Mouse (Mus musculus) embryonic facial prominence, embryonic 15.5 days (tissue): ENCODE results near the gene Hdac7. TPM values are rescaled to one million over a fixed set of nuclear protein-coding genes. Genes with fewer than 3 reads are reported as not detected.

ENCODE experiments used
- ATAC-seq: fragments of 200-750 bp; cut with Nextera tagmentation; 2 replicates; pipeline ENCODE4 v1.8.0; 2017; ENCODE audit warnings: low read depth, moderate TSS enrichment; ENCODE audit not compliant: insufficient number of reproducible peaks, low FRiP score, low TSS enrichment
- H3K27ac ChIP-seq: fragments of 300-500 bp; sonication (generic); replicated peaks from 2 replicates; pipeline ENCODE4 v1.5.1; 2015; ENCODE audit warnings: mild to moderate bottlenecking, inconsistent platforms
- H3K27me3 ChIP-seq: fragments of 300-500 bp; sonication (generic); 2 replicates; pipeline ENCODE4 v1.6.1; 2015; ENCODE audit warnings: inconsistent platforms
- H3K36me3 ChIP-seq: fragments of 300-500 bp; sonication (generic); 2 replicates; pipeline ENCODE4 v1.6.1; 2015; ENCODE audit warnings: mild to moderate bottlenecking, inconsistent platforms
- H3K4me1 ChIP-seq: fragments of 300-500 bp; sonication (generic); 2 replicates; pipeline ENCODE4 v1.6.1; 2015; ENCODE audit warnings: inconsistent platforms
- H3K4me2 ChIP-seq: fragments of 300-500 bp; sonication (generic); replicated peaks from 2 replicates; pipeline ENCODE4 v1.6.1; 2015; ENCODE audit warnings: mild to moderate bottlenecking, inconsistent platforms
- H3K4me3 ChIP-seq: fragments of 300-500 bp; sonication (generic); replicated peaks from 2 replicates; pipeline ENCODE4 v1.5.1; 2015; ENCODE audit warnings: mild to moderate bottlenecking, inconsistent platforms
- H3K9ac ChIP-seq: fragments of 300-500 bp; sonication (generic); 2 replicates; pipeline ENCODE4 v1.6.1; 2015; ENCODE audit warnings: inconsistent platforms
- H3K9me3 ChIP-seq: fragments of 300-500 bp; sonication (generic); replicated peaks from 2 replicates; pipeline ENCODE4 v1.6.1; 2016; ENCODE audit warnings: inconsistent platforms
- WGBS: fragments of 180-500 bp; shearing (Covaris S2); methylation state at CpG from one replicate; pipeline ENCODE4 v1.1.7; 2015; 5-methylcytosine and 5-hydroxymethylcytosine counted together
- polyA plus RNA-seq: library from polyadenylated mRNA; unstranded; fragments of >200 nt; fragmentation: Nextera tagmentation; extraction: Ambion mirVana; gene quantifications from 2 replicates; pipeline ENCODE4 v1.2.1, GENCODE M21; 2015

The Hdac7 gene
- polyA plus RNA-seq, 1 experiment from 2014 or later = 37.9 TPM

- H3K36me3 ChIP-seq = no peaks in the 10 kb centered on the region
- H3K9me3 ChIP-seq = no peaks in the 10 kb centered on the region
- 11% methylated on average over 8 of the region's 8 CpGs for WGBS
- no peak for ATAC-seq
- no peak overlapping the region for H3K4me3 ChIP-seq
- H3K27ac ChIP-seq = no peak overlapping the region
- no peak overlapping the region for H3K4me2 ChIP-seq
- H3K9ac ChIP-seq = no peak overlapping the region
- H3K4me1 ChIP-seq = peaks cover 59% of the 10 kb centered on the region
- H3K27me3 ChIP-seq = no peaks in the 10 kb centered on the region
These were observed 67.8 kb downstream of the Hdac7 start for GRCm38 (mm10) chr15:97776514-97776913.

- Histone ChIP-seq H3K36me3 (no peaks in the 10 kb centered on the region), H3K27me3 (no peaks in the 10 kb centered on the region), H3K4me3 (no peak overlapping the region), H3K4me1 (peaks cover 35% of the 10 kb centered on the region), H3K27ac (peak overlapping the region; percentile 48), H3K4me2 (no peak overlapping the region), H3K9ac (no peak overlapping the region), H3K9me3 (no peaks in the 10 kb centered on the region)
- no peak for ATAC-seq
- WGBS = 63% methylated on average over 5 of the region's 5 CpGs
These were observed 70.3 kb downstream of the Hdac7 start for GRCm38 (mm10) chr15:97773961-97774370.

GRCm38 (mm10) chr15:97773108-97773507 lies 71.2 kb downstream of the Hdac7 start:
- H3K4me2 ChIP-seq = no peak overlapping the region; the same call in 1 of the 2 replicates
- no peak overlapping the region for H3K9ac ChIP-seq
- peaks cover 37% of the 10 kb centered on the region for H3K4me1 ChIP-seq
- H3K27me3 ChIP-seq = no peaks in the 10 kb centered on the region
- peak overlapping the region; percentile 68 for H3K27ac ChIP-seq
- WGBS = 26% methylated on average over 5 of the region's 5 CpGs
- no peak overlapping the region for H3K4me3 ChIP-seq
- ATAC-seq = peak; percentile 32; the same call in 1 of the 2 replicates
- H3K36me3 ChIP-seq = no peaks in the 10 kb centered on the region
- H3K9me3 ChIP-seq = no peaks in the 10 kb centered on the region

- no peaks in the 10 kb centered on the region for H3K9me3 ChIP-seq
- no peak overlapping the region for H3K27ac ChIP-seq
These were observed 74.0 kb downstream of the Hdac7 start for GRCm38 (mm10) chr15:97770280-97770679.

GRCm38 (mm10) chr15:97768192-97768591 lies 76.1 kb downstream of the Hdac7 start:
- Histone ChIP-seq H3K36me3 (no peaks in the 10 kb centered on the region), H3K4me2 (peak overlapping the region; percentile 87), H3K27me3 (peaks cover 23% of the 10 kb centered on the region), H3K4me1 (peaks cover 63% of the 10 kb centered on the region), H3K4me3 (peak overlapping the region; percentile 50), H3K27ac (peak overlapping the region; percentile 73), H3K9ac (peak overlapping the region; percentile 39), H3K9me3 (no peaks in the 10 kb centered on the region)
- WGBS = 1% methylated on average over 18 of the region's 18 CpGs
- ATAC-seq = peak; percentile 18; the same call in 1 of the 2 replicates

More at GRCm38 (mm10) chr15:97770280-97770679, 74.0 kb downstream of the Hdac7 start:
- H3K27me3 ChIP-seq = peaks cover 20% of the 10 kb centered on the region
- no peak overlapping the region for H3K4me3 ChIP-seq
- H3K9ac ChIP-seq = no peak overlapping the region
- peaks cover 57% of the 10 kb centered on the region for H3K4me1 ChIP-seq
- 81% methylated on average over 8 of the region's 8 CpGs for WGBS
- no peak overlapping the region for H3K4me2 ChIP-seq
- ATAC-seq = no peak
- H3K36me3 ChIP-seq = no peaks in the 10 kb centered on the region

GRCm38 (mm10) chr15:97767280-97768186 lies 76.8 kb downstream of the Hdac7 start, which contains the start of gene Rapgef3:
Gene Rapgef3, minus strand, starts transcription at chr15:97767972.
- ATAC-seq = peak; percentile 87
- H3K4me3 ChIP-seq = peak within 1 kb of the TSS; percentile 50
- WGBS = under 1% methylated on average over 43 of the region's 44 CpGs

GRCm38 (mm10) chr15:97766594-97767279 lies 77.6 kb downstream of the Hdac7 start:
- ATAC-seq = no peak
- Histone ChIP-seq H3K9me3 (no peaks in the 10 kb centered on the region), H3K4me1 (peaks cover 58% of the 10 kb centered on the region), H3K4me3 (peak overlapping the region; percentile 50), H3K36me3 (no peaks in the 10 kb centered on the region), H3K9ac (no peak overlapping the region), H3K27me3 (peaks cover 23% of the 10 kb centered on the region), H3K4me2 (peak overlapping the region; percentile 87), H3K27ac (0 out of 2 replicates have a peak overlapping the region, but pooled peaks have one; percentile 73)
- WGBS = 10% methylated on average over 23 of the region's 23 CpGs

More at GRCm38 (mm10) chr15:97767280-97768186, 76.8 kb downstream of the Hdac7 start, which contains the start of gene Rapgef3:
- Histone ChIP-seq H3K27ac (peak within 1 kb of the TSS; percentile 73), H3K9me3 (no peaks in the 10 kb centered on the region), H3K27me3 (peaks cover 23% of the 10 kb centered on the region), H3K9ac (peak within 1 kb of the TSS; percentile 39), H3K4me2 (peak within 1 kb of the TSS; percentile 87), H3K4me1 (peaks cover 61% of the 10 kb centered on the region), H3K36me3 (no peaks in the 10 kb centered on the region)

GRCm38 (mm10) chr15:97766194-97766593 lies 78.1 kb downstream of the Hdac7 start:
- H3K27me3 ChIP-seq = peaks cover 23% of the 10 kb centered on the region
- no peak for ATAC-seq
- H3K4me2 ChIP-seq = peak overlapping the region; percentile 87
- no peaks in the 10 kb centered on the region for H3K9me3 ChIP-seq
- WGBS = 23% methylated on average over 8 of the region's 8 CpGs
- no peak overlapping the region for H3K27ac ChIP-seq
- H3K36me3 ChIP-seq = no peaks in the 10 kb centered on the region
- peaks cover 63% of the 10 kb centered on the region for H3K4me1 ChIP-seq
- H3K4me3 ChIP-seq = peak overlapping the region; percentile 50
- no peak overlapping the region for H3K9ac ChIP-seq

GRCm38 (mm10) chr15:97765090-97765794 lies 79.1 kb downstream of the Hdac7 start:
- no peak for ATAC-seq
- no peaks in the 10 kb centered on the region for H3K9me3 ChIP-seq
- peak overlapping the region; percentile 13; the same call in 1 of the 2 replicates for H3K4me2 ChIP-seq
- H3K4me3 ChIP-seq = peak overlapping the region; percentile 12; the same call in 1 of the 2 replicates
- H3K9ac ChIP-seq = no peak overlapping the region
- 41% methylated on average over 13 of the region's 13 CpGs for WGBS
- peaks cover 63% of the 10 kb centered on the region for H3K4me1 ChIP-seq
- no peaks in the 10 kb centered on the region for H3K36me3 ChIP-seq
- peaks cover 23% of the 10 kb centered on the region for H3K27me3 ChIP-seq
- H3K27ac ChIP-seq = no peak overlapping the region

- Histone ChIP-seq H3K9me3 (no peaks in the 10 kb centered on the region), H3K27me3 (peaks cover 23% of the 10 kb centered on the region), H3K36me3 (no peaks in the 10 kb centered on the region), H3K4me2 (no peak overlapping the region), H3K27ac (no peak overlapping the region), H3K9ac (no peak overlapping the region), H3K4me1 (peaks cover 63% of the 10 kb centered on the region), H3K4me3 (no peak overlapping the region)
- no peak for ATAC-seq
- WGBS = 67% methylated on average over 2 of the region's 2 CpGs
These were observed 79.8 kb downstream of the Hdac7 start for GRCm38 (mm10) chr15:97764532-97764931.
